Mouse (Mus musculus): ENCODE results near the gene Gsto1.

- TF ChIP-seq POLR2A (IDR thresholded peaks at IDR 0.05; ENCODE audit: borderline replicate concordance, insufficient read depth, low read length) (no peak), CTCF (IDR thresholded peaks at IDR 0.05; ENCODE audit: borderline replicate concordance, insufficient read depth, low read depth, low read length) (no peak)
Observed at GRCm38 (mm10) chr19:47910751-47911150, 56.0 kb downstream of the Gsto1 start.

Measured in cerebellum, adult 2 months (tissue).